Mouse (Mus musculus): ENCODE data around the gene Stk11ip. TPM values are rescaled to one million over a fixed set of nuclear protein-coding genes. Genes with fewer than 3 reads are reported as not detected.

Stk11ip gene
- total RNA-seq, 2 experiments from 2014 or later: 25.6 to 27.4 TPM

GRCm38 (mm10) chr1:75507006-75507405 lies 14.3 kb upstream of the Stk11ip start, which contains the start of gene Inha:
Inha (plus strand) TSS chr1:75507077.
- peak within 1 kb of the TSS; percentile 84 for H3K4me3 ChIP-seq
- no peak for DNase-seq (ENCODE audit: low spot score in 2 of 2)
- TF ChIP-seq CTCF (conservative IDR thresholded peaks at IDR 0.05): no peak
- H3K27ac ChIP-seq: peak within 1 kb of the TSS; percentile 94

- TF ChIP-seq CTCF (conservative IDR thresholded peaks at IDR 0.05): no peak
Measured at GRCm38 (mm10) chr1:75509586-75509985, 11.7 kb upstream of the Stk11ip start.

GRCm38 (mm10) chr1:75510154-75510553 lies 11.2 kb upstream of the Stk11ip start:
- no peak for TF ChIP-seq CTCF (conservative IDR thresholded peaks at IDR 0.05)
- no peak overlapping the region for H3K27ac ChIP-seq
- H3K4me3 ChIP-seq: no peak overlapping the region
- DNase-seq (ENCODE audit: low spot score in 2 of 2): no peak

More at GRCm38 (mm10) chr1:75509586-75509985, 11.7 kb upstream of the Stk11ip start:
- H3K4me3 ChIP-seq: no peak overlapping the region
- no peak for DNase-seq (ENCODE audit: low spot score in 2 of 2)
- no peak overlapping the region for H3K27ac ChIP-seq

- no peak for DNase-seq (ENCODE audit: low spot score in 2 of 2)
- H3K4me3 ChIP-seq: no peak overlapping the region
- no peak for TF ChIP-seq CTCF (conservative IDR thresholded peaks at IDR 0.05)
- no peak overlapping the region for H3K27ac ChIP-seq
Measured at GRCm38 (mm10) chr1:75511437-75512210, 9.7 kb upstream of the Stk11ip start.

- no peak for TF ChIP-seq CTCF (conservative IDR thresholded peaks at IDR 0.05)
- Histone ChIP-seq H3K4me3 (no peak overlapping the region), H3K27ac (no peak overlapping the region)
- DNase-seq (ENCODE audit: low spot score in 2 of 2): no peak
Measured at GRCm38 (mm10) chr1:75512550-75512949, 8.8 kb upstream of the Stk11ip start.

- no peak for DNase-seq (ENCODE audit: low spot score in 2 of 2)
- no peak for TF ChIP-seq CTCF (conservative IDR thresholded peaks at IDR 0.05)
- Histone ChIP-seq H3K4me3 (no peak overlapping the region), H3K27ac (no peak overlapping the region)
Measured at GRCm38 (mm10) chr1:75516703-75517380, 4.5 kb upstream of the Stk11ip start.

- TF ChIP-seq CTCF (conservative IDR thresholded peaks at IDR 0.05): no peak
- H3K27ac ChIP-seq: no peak overlapping the region
- H3K4me3 ChIP-seq: no peak overlapping the region
- DNase-seq (ENCODE audit: low spot score in 2 of 2): no peak
Measured at GRCm38 (mm10) chr1:75517984-75518383, 3.3 kb upstream of the Stk11ip start.

- Histone ChIP-seq H3K27ac (no peak overlapping the region), H3K4me3 (no peak overlapping the region)
- no peak for DNase-seq (ENCODE audit: low spot score in 2 of 2)
- TF ChIP-seq CTCF (conservative IDR thresholded peaks at IDR 0.05): no peak
Measured at GRCm38 (mm10) chr1:75518427-75518826, 2.9 kb upstream of the Stk11ip start.

- Histone ChIP-seq H3K4me3 (no peak overlapping the region), H3K27ac (no peak overlapping the region)
- no peak for DNase-seq (ENCODE audit: low spot score in 2 of 2)
- no peak for TF ChIP-seq CTCF (conservative IDR thresholded peaks at IDR 0.05)
Measured at GRCm38 (mm10) chr1:75519576-75519975, 1.8 kb upstream of the Stk11ip start.

- no peak overlapping the region for H3K27ac ChIP-seq
- DNase-seq (ENCODE audit: low spot score in 2 of 2): no peak
- no peak for TF ChIP-seq CTCF (conservative IDR thresholded peaks at IDR 0.05)
- H3K4me3 ChIP-seq: no peak overlapping the region
Measured at GRCm38 (mm10) chr1:75524679-75525078, 3.4 kb downstream of the Stk11ip start.

GRCm38 (mm10) chr1:75530546-75530945 lies 9.2 kb downstream of the Stk11ip start:
- Histone ChIP-seq H3K4me3 (no peak overlapping the region), H3K27ac (no peak overlapping the region)
- TF ChIP-seq CTCF (conservative IDR thresholded peaks at IDR 0.05): no peak
- DNase-seq (ENCODE audit: low spot score in 2 of 2): no peak

- Histone ChIP-seq H3K27ac (no peak overlapping the region), H3K4me3 (no peak overlapping the region)
- no peak for TF ChIP-seq CTCF (conservative IDR thresholded peaks at IDR 0.05)
- DNase-seq (ENCODE audit: low spot score in 2 of 2): no peak
Measured at GRCm38 (mm10) chr1:75532280-75533172, 11.2 kb downstream of the Stk11ip start.

Data from layer of hippocampus, adult 2 months (tissue).